Mouse (Mus musculus): ENCODE measurements around the gene Dlg4.

- TF ChIP-seq CTCF (IDR thresholded peaks at IDR 0.05; ENCODE audit: extremely low read depth, insufficient read depth, insufficient read length, insufficient replicate concordance) (no peak), POLR2A (IDR thresholded peaks at IDR 0.05; ENCODE audit: low read depth, low read length) (no peak)
Measured at GRCm38 (mm10) chr11:70038174-70038573, 21.4 kb downstream of the Dlg4 start.

Data from spleen, adult 2 months (tissue).